Mouse (Mus musculus) myocyte (in vitro differentiated cells): Measurements from ENCODE around the gene Gipc2.

Experiments used
- MAX ChIP-seq: IDR thresholded peaks from one replicate; pipeline ENCODE4 v1.6.1; 2011; ENCODE audit warnings: low read depth, mild to moderate bottlenecking, control low read depth
- MYOG ChIP-seq, 3 experiments: IDR thresholded peaks; one replicate each; pipeline ENCODE4 v1.6.1; 2011; ENCODE audit warnings: control low read depth in 2 of 3, low read depth in 2 of 3, mild to moderate bottlenecking in 2 of 3; ENCODE audit not compliant: insufficient read length in 2 of 3, control insufficient read depth in 1 of 3, insufficient read depth in 1 of 3
- POLR2A ChIP-seq: IDR thresholded peaks from one replicate; pipeline ENCODE4 v1.6.1; 2011; ENCODE audit warnings: low read depth, mild to moderate bottlenecking, control low read depth, moderate library complexity; ENCODE audit not compliant: insufficient read length
- USF1 ChIP-seq: IDR thresholded peaks from one replicate; pipeline ENCODE4 v1.6.1; 2011; ENCODE audit warnings: low read depth, mild to moderate bottlenecking, control low read depth, moderate library complexity

DNA sequence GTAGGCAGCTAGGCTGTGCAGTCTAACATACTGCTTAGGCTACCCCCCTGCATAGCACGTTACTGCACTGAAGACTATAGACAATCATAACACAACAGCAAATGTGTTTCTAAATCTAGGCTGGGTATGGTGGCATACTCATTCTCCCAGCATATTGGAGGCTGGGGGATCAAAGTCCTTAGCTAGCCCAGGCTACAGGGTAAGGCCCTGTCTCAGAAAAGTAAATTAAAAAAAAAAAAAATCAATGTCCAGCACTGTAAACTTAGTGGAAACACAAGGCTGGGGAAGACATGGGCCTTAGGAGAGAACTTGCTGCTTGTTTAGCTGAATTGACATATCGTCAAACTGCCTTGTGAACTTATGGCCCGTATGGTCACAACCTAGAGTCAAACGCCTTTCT is 14.6 kb upstream of the Gipc2 start:
- TF ChIP-seq USF1 (no peak), POLR2A (no peak), MYOG (IDR thresholded peaks at IDR 0.05; ENCODE audit: control insufficient read depth in 1 of 3, insufficient read depth in 1 of 3, insufficient read length in 2 of 3, low read depth in 2 of 3) (no peak), MAX (no peak)
